Mouse (Mus musculus) cerebellum, adult 2 months (tissue): ENCODE measurements at regions not wholly inside any gene's neighbourhood (a gene's known extent, or its start where the extent isn't known, plus 50 kb on each side); places are given as distances from the start of the nearest gene placed in this dataset.
A peak's percentile ranks its signal among the peaks of the same experiment; 100 is the strongest.

Source experiments
- DNase-seq, 2 experiments: peaks; one replicate each; pipeline ENCODE4 v3.0.0; 2021
- H3K27ac ChIP-seq: fragments of 200-500 bp; 2 replicates; pipeline ENCODE4 v1.5.1; 2012; ENCODE audit warnings: low read length, control low read depth, inconsistent platforms; ENCODE audit not compliant: insufficient read depth
- H3K27me3 ChIP-seq: fragments of 200-500 bp; 2 replicates; pipeline ENCODE4 v1.6.1; 2012; ENCODE audit warnings: inconsistent platforms, mild to moderate bottlenecking, low read length, moderate library complexity; ENCODE audit not compliant: control insufficient read depth, insufficient read depth
- H3K4me1 ChIP-seq: fragments of 200-500 bp; 2 replicates; pipeline ENCODE4 v1.6.1; 2011; ENCODE audit warnings: low read length; ENCODE audit not compliant: control insufficient read depth, insufficient read depth
- H3K4me3 ChIP-seq: fragments of 200-500 bp; replicated peaks from 2 replicates; pipeline ENCODE3; 2011; ENCODE audit warnings: mild to moderate bottlenecking, low read depth, low read length, control low read depth; ENCODE audit not compliant: insufficient read depth
- CTCF ChIP-seq: fragments of 200-500 bp; IDR thresholded peaks from 2 replicates; pipeline ENCODE4 v1.5.1; 2011; ENCODE audit warnings: low read depth, mild to moderate bottlenecking, control low read depth, low read length, moderate library complexity, borderline replicate concordance; ENCODE audit not compliant: insufficient read depth
- POLR2A ChIP-seq: fragments of 200-500 bp; IDR thresholded peaks from 2 replicates; pipeline ENCODE4 v1.6.1; 2011; ENCODE audit warnings: low read length, control low read depth, borderline replicate concordance; ENCODE audit not compliant: insufficient read depth
- WGBS: fragments of 180-500 bp; shearing (Covaris S2); methylation state at CpG from one replicate; pipeline ENCODE4 v1.1.7; 2018; 5-methylcytosine and 5-hydroxymethylcytosine counted together

GRCm38 (mm10) chr16:45331236-45331635 lies 77.6 kb downstream of the Cd200 start:
- Histone ChIP-seq H3K4me3 (no peak overlapping the region), H3K27ac (no peak overlapping the region), H3K27me3 (no peaks in the 10 kb centered on the region), H3K4me1 (no peaks in the 10 kb centered on the region)
- 90% methylated on average over 3 of the region's 3 CpGs for WGBS
- no peak for DNase-seq
- TF ChIP-seq POLR2A (no peak), CTCF (no peak)

GRCm38 (mm10) chr16:45330298-45330697 lies 78.6 kb downstream of the Cd200 start:
- TF ChIP-seq POLR2A (no peak), CTCF (no peak)
- no peak for DNase-seq
- Histone ChIP-seq H3K27me3 (no peaks in the 10 kb centered on the region), H3K4me1 (no peaks in the 10 kb centered on the region), H3K27ac (no peak overlapping the region), H3K4me3 (no peak overlapping the region)
- 85% methylated on average over 2 of the region's 2 CpGs for WGBS

- no peaks in the 10 kb centered on the region for H3K27me3 ChIP-seq
- TF ChIP-seq CTCF (no peak), POLR2A (no peak)
- H3K27ac ChIP-seq: peak overlapping the region; percentile 59; the same call in 1 of the 2 replicates
- no peak overlapping the region for H3K4me3 ChIP-seq
- WGBS: 26% methylated on average over 1 of the region's 1 CpGs
- DNase-seq: no peak
- no peaks in the 10 kb centered on the region for H3K4me1 ChIP-seq
These were observed 79.1 kb downstream of the Cd200 start for GRCm38 (mm10) chr16:45329716-45330115.

- Histone ChIP-seq H3K4me1 (no peaks in the 10 kb centered on the region), H3K4me3 (no peak overlapping the region), H3K27me3 (no peaks in the 10 kb centered on the region), H3K27ac (no peak overlapping the region)
- no peak for TF ChIP-seq CTCF
- TF ChIP-seq POLR2A: no peak
- DNase-seq: no peak
- WGBS: 90% methylated on average over 2 of the region's 2 CpGs
These were observed 81.8 kb downstream of the Cd200 start for GRCm38 (mm10) chr16:45327103-45327502.

GRCm38 (mm10) chr16:45311479-45311878 lies 87.4 kb downstream of the Btla start:
- no peaks in the 10 kb centered on the region for H3K27me3 ChIP-seq
- DNase-seq: no peak
- no peak overlapping the region for H3K27ac ChIP-seq
- H3K4me1 ChIP-seq: no peaks in the 10 kb centered on the region
- no peak for TF ChIP-seq POLR2A
- no peak for TF ChIP-seq CTCF
- H3K4me3 ChIP-seq: no peak overlapping the region
- 58% methylated on average over 1 of the region's 1 CpGs for WGBS
